Mouse (Mus musculus) MEL (cell line): ENCODE data around the gene Tecta. TPM values are rescaled to one million over a fixed set of nuclear protein-coding genes. Genes with fewer than 3 reads are reported as not detected.

Experiments used
- DNase-seq: peaks from one replicate; pipeline ENCODE4 v3.0.0; 2011; ENCODE audit warnings: low read depth, low spot score
- H3K27ac ChIP-seq: 2 replicates; pipeline ENCODE4 v1.5.1; 2012; ENCODE audit warnings: low read depth, mild to moderate bottlenecking, control low read depth, low read length, moderate library complexity; ENCODE audit not compliant: control insufficient read depth
- H3K27me3 ChIP-seq, 2 experiments: fragments of 150-350 bp in 1 of 2; sonication (generic) in 1 of 2; 2 replicates each; pipeline ENCODE4 v1.6.1; 2012; ENCODE audit warnings: low read length in 2 of 2, mild to moderate bottlenecking in 2 of 2, improper control_type of control experiment in 1 of 2, moderate library complexity in 1 of 2; ENCODE audit not compliant: insufficient read depth in 2 of 2, control insufficient read depth in 1 of 2
- H3K36me3 ChIP-seq, 2 experiments: 2 replicates each; pipeline ENCODE4 v1.6.1; 2012 to 2014; ENCODE audit warnings: low read length in 2 of 2, improper control_type of control experiment in 1 of 2, inconsistent platforms in 1 of 2, mild to moderate bottlenecking in 1 of 2; ENCODE audit not compliant: insufficient read depth in 2 of 2, control insufficient read depth in 1 of 2
- H3K4me1 ChIP-seq, 2 experiments: fragments of 150-350 bp in 1 of 2; sonication (generic) in 1 of 2; 2 replicates each; pipeline ENCODE4 v1.6.1; 2012; ENCODE audit warnings: low read length in 2 of 2, improper control_type of control experiment in 1 of 2, mild to moderate bottlenecking in 1 of 2; ENCODE audit not compliant: insufficient read depth in 2 of 2, control insufficient read depth in 1 of 2
- H3K4me3 ChIP-seq, 2 experiments: fragments of 150-350 bp in 1 of 2; sonication (generic) in 1 of 2; 2 replicates each; pipeline ENCODE4 v1.5.1; 2012; ENCODE audit warnings: low read depth in 2 of 2, low read length in 2 of 2, mild to moderate bottlenecking in 2 of 2, moderate library complexity in 2 of 2, control low read depth in 1 of 2, improper control_type of control experiment in 1 of 2; ENCODE audit not compliant: control insufficient read depth in 1 of 2, insufficient read depth in 1 of 2
- H3K79me2 ChIP-seq: 2 replicates; pipeline ENCODE4 v1.6.1; 2012; ENCODE audit warnings: mild to moderate bottlenecking, low read length, moderate library complexity; ENCODE audit not compliant: control insufficient read depth, poor library complexity, insufficient read depth
- H3K9ac ChIP-seq: 2 replicates; pipeline ENCODE4 v1.6.1; 2012; ENCODE audit warnings: low read depth, mild to moderate bottlenecking, control low read depth, low read length, moderate library complexity; ENCODE audit not compliant: control insufficient read depth, poor library complexity, severe bottlenecking
- H3K9me3 ChIP-seq: fragments of 150-350 bp; sonication (generic); replicated peaks from 2 replicates; pipeline ENCODE4 v1.6.1; 2012; ENCODE audit warnings: mild to moderate bottlenecking, low read length, improper control_type of control experiment, moderate library complexity; ENCODE audit not compliant: insufficient read depth
- BHLHE40 ChIP-seq: IDR thresholded peaks from 2 replicates; pipeline ENCODE4 v1.6.1; 2012; ENCODE audit warnings: low read depth, mild to moderate bottlenecking, inconsistent platforms, low read length, improper control_type of control experiment, borderline replicate concordance
- CHD1 ChIP-seq: IDR thresholded peaks from 2 replicates; pipeline ENCODE4 v1.6.1; 2012; ENCODE audit warnings: low read depth, mild to moderate bottlenecking, inconsistent platforms, low read length, improper control_type of control experiment
- CTCF ChIP-seq, 3 experiments: IDR thresholded peaks in 2 of 3; conservative IDR thresholded peaks in 1 of 3; 2 replicates each; pipeline ENCODE4 v1.5.1; 2011 to 2012; ENCODE audit warnings: low read length in 3 of 3, low read depth in 2 of 3, mild to moderate bottlenecking in 2 of 3, improper control_type of control experiment in 1 of 3, inconsistent platforms in 1 of 3, mixed read lengths in 1 of 3, moderate library complexity in 1 of 3; ENCODE audit not compliant: control insufficient read depth in 1 of 3, insufficient read depth in 1 of 3, poor library complexity in 1 of 3, severe bottlenecking in 1 of 3
- ELF1 ChIP-seq: IDR thresholded peaks from 2 replicates; pipeline ENCODE4 v1.6.1; 2014; ENCODE audit warnings: low read depth, mild to moderate bottlenecking, inconsistent platforms, low read length, improper control_type of control experiment, moderate library complexity
- EP300 ChIP-seq, 2 experiments: IDR thresholded peaks; 2 replicates each; pipeline ENCODE4 v1.6.1; 2011; ENCODE audit warnings: improper control_type of control experiment in 2 of 2, low read length in 2 of 2, low read depth in 1 of 2, mild to moderate bottlenecking in 1 of 2
- ETS1 ChIP-seq: IDR thresholded peaks from 2 replicates; pipeline ENCODE4 v1.6.1; 2012; ENCODE audit warnings: low read depth, mild to moderate bottlenecking, inconsistent platforms, low read length, improper control_type of control experiment, moderate library complexity
- GABPA ChIP-seq: IDR thresholded peaks from 2 replicates; pipeline ENCODE4 v1.6.1; 2012; ENCODE audit warnings: low read depth, mild to moderate bottlenecking, inconsistent platforms, low read length, improper control_type of control experiment, moderate library complexity
- GATA1 ChIP-seq: IDR thresholded peaks from 2 replicates; pipeline ENCODE4 v1.6.1; 2011; ENCODE audit warnings: low read depth, low read length, improper control_type of control experiment
- HCFC1 ChIP-seq: IDR thresholded peaks from 2 replicates; pipeline ENCODE4 v1.6.1; 2012; ENCODE audit warnings: low read depth, mild to moderate bottlenecking, inconsistent platforms, low read length, improper control_type of control experiment, moderate library complexity
- KAT2A ChIP-seq: conservative IDR thresholded peaks from 2 replicates; pipeline ENCODE4 v1.6.1; 2012; ENCODE audit warnings: low read depth, low read length, improper control_type of control experiment, inconsistent platforms
- MAFK ChIP-seq: IDR thresholded peaks from 2 replicates; pipeline ENCODE4 v1.6.1; 2011; ENCODE audit warnings: low read depth, mild to moderate bottlenecking, low read length, improper control_type of control experiment, borderline replicate concordance
- MAX ChIP-seq: IDR thresholded peaks from 2 replicates; pipeline ENCODE4 v1.6.1; 2011; ENCODE audit warnings: low read length, improper control_type of control experiment
- MEF2A ChIP-seq: IDR thresholded peaks from 2 replicates; pipeline ENCODE4 v1.6.1; 2014; ENCODE audit warnings: low read depth, mild to moderate bottlenecking, inconsistent platforms, low read length, improper control_type of control experiment; ENCODE audit not compliant: poor library complexity, insufficient replicate concordance, severe bottlenecking; ENCODE audit errors: extremely low read depth
- MYB ChIP-seq: IDR thresholded peaks from 2 replicates; pipeline ENCODE4 v1.6.1; 2011; ENCODE audit warnings: mild to moderate bottlenecking, low read depth, low read length, improper control_type of control experiment
- NRF1 ChIP-seq: IDR thresholded peaks from 2 replicates; pipeline ENCODE4 v1.6.1; 2014; ENCODE audit warnings: low read depth, mild to moderate bottlenecking, inconsistent platforms, low read length, improper control_type of control experiment, moderate library complexity; ENCODE audit not compliant: poor library complexity, insufficient read depth, severe bottlenecking
- POLR2A ChIP-seq, 2 experiments: IDR thresholded peaks; 2 replicates each; pipeline ENCODE4 v1.6.1; 2011 to 2012; ENCODE audit warnings: low read length in 2 of 2, mild to moderate bottlenecking in 2 of 2, control low read depth in 1 of 2, improper control_type of control experiment in 1 of 2, low read depth in 1 of 2, moderate library complexity in 1 of 2; ENCODE audit not compliant: control insufficient read depth in 1 of 2, insufficient read depth in 1 of 2, poor library complexity in 1 of 2
- POLR2AphosphoS2 ChIP-seq: IDR thresholded peaks from 2 replicates; pipeline ENCODE4 v1.6.1; 2011; ENCODE audit warnings: low read length, improper control_type of control experiment
- POLR2AphosphoS5 ChIP-seq: IDR thresholded peaks from 2 replicates; pipeline ENCODE4 v1.6.1; 2012; ENCODE audit warnings: low read depth, borderline replicate concordance, mild to moderate bottlenecking, inconsistent platforms, low read length, moderate library complexity, mixed read lengths
- RAD21 ChIP-seq: IDR thresholded peaks from 2 replicates; pipeline ENCODE4 v1.6.1; 2011; ENCODE audit warnings: mild to moderate bottlenecking, low read depth, low read length, improper control_type of control experiment
- RCOR1 ChIP-seq: IDR thresholded peaks from 2 replicates; pipeline ENCODE4 v1.6.1; 2012; ENCODE audit warnings: low read depth, mild to moderate bottlenecking, inconsistent platforms, low read length, improper control_type of control experiment
- SIN3A ChIP-seq: IDR thresholded peaks from 2 replicates; pipeline ENCODE4 v1.6.1; 2012; ENCODE audit warnings: low read length, improper control_type of control experiment, inconsistent platforms
- SMC3 ChIP-seq: IDR thresholded peaks from 2 replicates; pipeline ENCODE4 v1.6.1; 2011; ENCODE audit warnings: low read depth, low read length, improper control_type of control experiment
- TAL1 ChIP-seq: IDR thresholded peaks from 2 replicates; pipeline ENCODE4 v1.6.1; 2012; ENCODE audit warnings: mild to moderate bottlenecking, inconsistent platforms, low read length, moderate library complexity, mixed read lengths
- TBP ChIP-seq: IDR thresholded peaks from 2 replicates; pipeline ENCODE4 v1.8.0; 2011; ENCODE audit warnings: low read depth, low read length, improper control_type of control experiment
- TCF12 ChIP-seq: IDR thresholded peaks from 2 replicates; pipeline ENCODE4 v1.6.1; 2014; ENCODE audit warnings: low read depth, mild to moderate bottlenecking, inconsistent platforms, low read length, improper control_type of control experiment, moderate library complexity
- UBTF ChIP-seq: IDR thresholded peaks from 2 replicates; pipeline ENCODE4 v1.6.1; 2012; ENCODE audit warnings: low read depth, mild to moderate bottlenecking, inconsistent platforms, low read length, improper control_type of control experiment, moderate library complexity, borderline replicate concordance; ENCODE audit not compliant: insufficient read depth
- USF1 ChIP-seq: IDR thresholded peaks from 2 replicates; pipeline ENCODE4 v1.6.1; 2014; ENCODE audit warnings: low read depth, mild to moderate bottlenecking, inconsistent platforms, low read length, improper control_type of control experiment, moderate library complexity
- ZC3H11A ChIP-seq: IDR thresholded peaks from 2 replicates; pipeline ENCODE4 v1.6.1; 2012; ENCODE audit warnings: low read depth, mild to moderate bottlenecking, inconsistent platforms, low read length, improper control_type of control experiment
- ZKSCAN1 ChIP-seq: IDR thresholded peaks from 2 replicates; pipeline ENCODE4 v1.6.1; 2012; ENCODE audit warnings: low read depth, mild to moderate bottlenecking, inconsistent platforms, low read length, improper control_type of control experiment, moderate library complexity
- ZNF384 ChIP-seq: IDR thresholded peaks from 2 replicates; pipeline ENCODE4 v1.6.1; 2012; ENCODE audit warnings: low read depth, mild to moderate bottlenecking, inconsistent platforms, low read length, improper control_type of control experiment
- polyA plus RNA-seq, 2 experiments: library from polyadenylated mRNA; stranded (reverse) in 1 of 2; unstranded in 1 of 2; fragments of >175 nt in 1 of 2; fragments of >200 nt in 1 of 2; gene quantifications; 2 replicates each; pipeline versions ENCODE4 v1.2.1 to v1.2.4; 2012; ENCODE audit warnings: low replicate concordance in 2 of 2, low read depth in 1 of 2; ENCODE audit not compliant: insufficient read length in 2 of 2, insufficient read depth in 1 of 2, missing spikeins in 1 of 2
- total RNA-seq: library from RNA; depleted of rRNA; stranded (reverse); fragments of 300-350 nt; gene quantifications from 2 replicates; pipeline ENCODE4 v1.2.3, GENCODE M21; 2012

The Tecta gene
- total and polyA plus RNA-seq, 3 experiments: not detected

DNA sequence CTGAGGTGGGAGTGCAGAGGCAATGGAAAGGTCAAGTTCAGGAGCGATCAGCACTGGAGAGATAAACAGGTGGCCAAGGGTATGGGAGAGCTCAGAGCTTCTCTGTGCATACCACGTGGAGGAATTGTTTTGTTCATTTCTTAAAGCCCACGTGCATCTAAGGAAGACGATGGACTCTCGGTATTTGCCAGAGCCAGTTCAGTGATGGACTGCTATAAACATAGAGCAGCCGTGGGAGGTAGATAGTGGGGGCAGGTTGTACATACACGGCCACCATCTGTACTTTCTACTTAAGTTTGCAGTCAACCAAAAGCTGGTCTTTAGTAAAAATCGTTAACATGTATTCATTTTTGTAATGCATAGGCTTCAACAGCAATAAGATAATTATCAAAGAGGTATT is 42.4 kb upstream of the Tecta start:
- H3K9ac ChIP-seq: no peak overlapping the region
- no peaks in the 10 kb centered on the region for H3K4me1 ChIP-seq
- DNase-seq: no peak
- no peaks in the 10 kb centered on the region for H3K79me2 ChIP-seq
- no peak overlapping the region for H3K27ac ChIP-seq
- TF ChIP-seq RCOR1: no peak
- TF ChIP-seq ZC3H11A: no peak
- no peak for TF ChIP-seq RAD21
- no peak for TF ChIP-seq NRF1
- no peak for TF ChIP-seq ZNF384
- TF ChIP-seq CHD1: no peak
- no peak for TF ChIP-seq GABPA
- no peak for TF ChIP-seq ETS1
- TF ChIP-seq POLR2AphosphoS2: no peak
- TF ChIP-seq ZKSCAN1: no peak
- TF ChIP-seq SMC3: no peak
- TF ChIP-seq CTCF (IDR thresholded peaks at IDR 0.05 in 2 of 3, conservative IDR thresholded peaks at IDR 0.05 in 1 of 3; ENCODE audit: control insufficient read depth in 1 of 3, insufficient read depth in 1 of 3, low read depth in 2 of 3, low read length in 3 of 3, poor library complexity in 1 of 3, severe bottlenecking in 1 of 3): no peak
- TF ChIP-seq MEF2A: no peak
- no peak for TF ChIP-seq BHLHE40
- TF ChIP-seq MAFK: no peak
- no peaks in the 10 kb centered on the region for H3K27me3 ChIP-seq
- H3K4me3 ChIP-seq: no peak overlapping the region
- peaks cover 0 to 43% of the 10 kb centered on the region in 2 experiments; a peak in 2 of 4 replicates for H3K36me3 ChIP-seq
- H3K9me3 ChIP-seq: no peaks in the 10 kb centered on the region

DNA sequence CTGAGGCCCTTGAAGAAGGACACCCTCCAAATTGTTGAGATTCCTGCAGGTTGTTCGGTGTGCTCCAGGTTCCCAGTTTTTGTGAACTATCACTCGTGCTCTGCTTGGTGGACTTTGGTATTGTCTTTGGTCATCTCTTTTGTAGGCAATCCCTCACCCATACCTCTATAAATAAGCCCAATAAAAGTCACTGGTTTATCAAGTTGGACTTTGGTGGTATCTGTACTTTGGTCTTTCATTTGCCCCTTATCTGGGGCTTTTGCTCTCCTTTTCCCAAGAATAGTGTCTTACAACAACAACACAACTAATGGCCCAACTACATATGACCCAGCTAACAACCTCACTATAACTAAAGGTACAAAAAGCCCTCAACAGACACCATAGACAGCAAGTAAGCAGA is 41.5 kb upstream of the Tecta start:
- H3K79me2 ChIP-seq: no peaks in the 10 kb centered on the region
- H3K27ac ChIP-seq: no peak overlapping the region
- H3K9me3 ChIP-seq: no peaks in the 10 kb centered on the region
- H3K4me3 ChIP-seq: no peak overlapping the region
- H3K27me3 ChIP-seq: no peaks in the 10 kb centered on the region
- TF ChIP-seq ZC3H11A (no peak), TCF12 (no peak), SIN3A (no peak), TBP (no peak), UBTF (no peak), MAX (no peak), TAL1 (no peak), ELF1 (no peak), GATA1 (no peak), POLR2A (IDR thresholded peaks at IDR 0.05; ENCODE audit: control insufficient read depth in 1 of 2, insufficient read depth in 1 of 2, low read depth in 1 of 2, low read length in 2 of 2, poor library complexity in 1 of 2) (no peak), HCFC1 (no peak), EP300 (IDR thresholded peaks at IDR 0.05; ENCODE audit: low read depth in 1 of 2, low read length in 2 of 2) (no peak), ZKSCAN1 (no peak), CHD1 (no peak), KAT2A (no peak), USF1 (no peak), POLR2AphosphoS5 (no peak), MYB (no peak)
- H3K9ac ChIP-seq: no peak overlapping the region
- no peaks in the 10 kb centered on the region for H3K4me1 ChIP-seq
- peaks cover 0 to 43% of the 10 kb centered on the region in 2 experiments; a peak in 2 of 4 replicates for H3K36me3 ChIP-seq
- no peak for DNase-seq
